Mouse (Mus musculus): ENCODE measurements around the gene Igsf21.

The Igsf21 gene

GRCm38 (mm10) chr4:140235361-140236153 is 11.0 kb downstream of the Igsf21 start:
- no peak for DNase-seq

- no peak for DNase-seq
These were observed 12.0 kb downstream of the Igsf21 start for GRCm38 (mm10) chr4:140234412-140235205.

GRCm38 (mm10) chr4:140227837-140228236 is 18.7 kb downstream of the Igsf21 start:
- DNase-seq, result no peak

- no peak for DNase-seq
These were observed 21.4 kb downstream of the Igsf21 start for GRCm38 (mm10) chr4:140225204-140225603.

- DNase-seq, result no peak
These were observed 22.1 kb downstream of the Igsf21 start for GRCm38 (mm10) chr4:140224451-140224850.

- no peak for DNase-seq
These were observed 23.5 kb downstream of the Igsf21 start for GRCm38 (mm10) chr4:140223067-140223466.

- DNase-seq, result no peak
These were observed 26.1 kb downstream of the Igsf21 start for GRCm38 (mm10) chr4:140220326-140221093.

- no peak for DNase-seq
These were observed 27.4 kb downstream of the Igsf21 start for GRCm38 (mm10) chr4:140218853-140219852.

GRCm38 (mm10) chr4:140218384-140218783 is 28.2 kb downstream of the Igsf21 start:
- DNase-seq, result no peak

- no peak for DNase-seq
These were observed 28.6 kb downstream of the Igsf21 start for GRCm38 (mm10) chr4:140217934-140218333.

- no peak for DNase-seq
These were observed 30.5 kb downstream of the Igsf21 start for GRCm38 (mm10) chr4:140216096-140216495.

GRCm38 (mm10) chr4:140215205-140215604 is 31.4 kb downstream of the Igsf21 start:
- DNase-seq, result no peak

- no peak for DNase-seq
These were observed 32.2 kb downstream of the Igsf21 start for GRCm38 (mm10) chr4:140214406-140214805.

- DNase-seq, result no peak
These were observed 36.3 kb downstream of the Igsf21 start for GRCm38 (mm10) chr4:140210129-140210890.

- DNase-seq, result peak; percentile 87
These were observed 40.8 kb downstream of the Igsf21 start for GRCm38 (mm10) chr4:140205811-140206231.

GRCm38 (mm10) chr4:140204775-140205174 is 41.8 kb downstream of the Igsf21 start:
- DNase-seq, result no peak

- DNase-seq, result no peak
These were observed 42.8 kb downstream of the Igsf21 start for GRCm38 (mm10) chr4:140203696-140204272.

- no peak for DNase-seq
These were observed 44.4 kb downstream of the Igsf21 start for GRCm38 (mm10) chr4:140202196-140202595.

- DNase-seq, result no peak
These were observed 46.3 kb downstream of the Igsf21 start for GRCm38 (mm10) chr4:140200296-140200695.

GRCm38 (mm10) chr4:140196717-140197116 is 49.9 kb downstream of the Igsf21 start:
- DNase-seq, result no peak

All from right cerebral cortex, postnatal 14 days (tissue).